In the genomic region with DNA sequence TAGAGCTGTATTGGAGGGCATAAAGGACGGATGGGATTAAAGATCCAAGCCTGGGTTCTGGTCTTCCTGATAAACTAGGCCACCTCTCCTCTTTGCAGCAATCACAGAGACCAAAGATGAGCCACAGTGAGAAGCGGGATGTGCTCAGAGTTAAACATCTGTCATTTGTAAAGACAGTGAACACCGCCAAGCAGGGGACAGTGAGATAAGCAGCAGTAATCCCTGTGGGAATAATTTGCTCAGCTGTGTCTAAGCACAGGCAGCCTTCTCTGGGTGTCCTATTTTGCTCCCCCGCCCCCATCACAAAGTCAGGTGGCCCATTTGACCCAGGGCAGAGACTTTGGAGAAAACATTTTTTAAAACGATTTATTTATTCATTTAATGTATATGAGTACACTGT, we compare ENCODE assay signal across 22 mouse cellular contexts. TPM values are rescaled to one million over a fixed set of nuclear protein-coding genes. Genes with fewer than 3 reads are reported as not detected.
DNase-seq lines count a peak whose midpoint lies in the region; ATAC-seq and TF ChIP-seq lines count a peak whose summit lies in the region.
"Had no signal": no experiment of that assay in that cellular context is flagged by ENCODE, and none has a peak within 500 bp of the region (broad histone marks: within the 10 kb centered on the region; RNA-seq: fewer than 3 reads in every experiment).

No protein-coding gene starts in this region.

- no peak for DNase-seq in intestine, embryonic 14.5 days (ENCODE audit: low spot score)
- peak; percentile 28 for DNase-seq in retina, embryonic 14.5 days (ENCODE audit: low spot score)
- peak; percentile 21 for DNase-seq in retina, postnatal 7 days (ENCODE audit: low read depth, low spot score)
- DNase-seq in layer of hippocampus, postnatal 10 days (ENCODE audit: low spot score in 2 of 2), result no peak
- DNase-seq: adrenal gland, adult 2 months; adrenal gland, postnatal 10 days; adrenal gland, postnatal 25 days; cerebellum, adult 11 months; cerebellum, adult 18-20 months; cerebellum, adult 8-10 months; cerebellum, adult 9-11 months; cerebellum, postnatal 14 days; cerebellum, postnatal 36 days; embryo, embryonic 11 days had no signal

- TF ChIP-seq CTCF in intestine, postnatal 0 days (IDR thresholded peaks at IDR 0.05; ENCODE audit: low read depth), result no peak

- H3K4me2 ChIP-seq in intestine, embryonic 14.5 days (ENCODE audit: low read length), result no peak overlapping the region
- H3K4me2 ChIP-seq in intestine, postnatal 0 days (replicated peaks; ENCODE audit: low read depth), result no peak overlapping the region
- H3K4me2 ChIP-seq: embryonic facial prominence, embryonic 12.5 days; forebrain, embryonic 12.5 days had no signal

- ATAC-seq in intestine, embryonic 14.5 days (replicated peaks; ENCODE audit: low FRiP score, low TSS enrichment, low read depth), result no peak
- ATAC-seq in intestine, postnatal 0 days, result no peak
- ATAC-seq in erythroblast, adult 5-6 weeks (replicated peaks; ENCODE audit: low FRiP score, poor library complexity, severe bottlenecking), result no peak
- ATAC-seq: forebrain, embryonic 14.5 days; forebrain, embryonic 16.5 days had no signal

- peaks cover 31% of the 10 kb centered on the region for H3K4me1 ChIP-seq in intestine, embryonic 14.5 days (replicated peaks; ENCODE audit: control insufficient read depth, insufficient read depth, low read length)
- no peaks in the 10 kb centered on the region; the same call in 1 of the 2 replicates for H3K4me1 ChIP-seq in intestine, postnatal 0 days (replicated peaks; ENCODE audit: control insufficient read depth, insufficient read depth, low read length)
- H3K4me1 ChIP-seq: embryonic facial prominence, embryonic 12.5 days had no signal

- no peaks in the 10 kb centered on the region for H3K9me3 ChIP-seq in intestine, embryonic 14.5 days (ENCODE audit: control insufficient read depth, low read length)
- no peaks in the 10 kb centered on the region for H3K9me3 ChIP-seq in intestine, postnatal 0 days (ENCODE audit: control insufficient read depth)
- H3K9me3 ChIP-seq: embryonic facial prominence, embryonic 12.5 days; forebrain, embryonic 12.5 days had no signal

- H3K36me3 ChIP-seq in intestine, embryonic 14.5 days (ENCODE audit: control insufficient read depth, insufficient read depth, low read length), result no peaks in the 10 kb centered on the region; the same call in 1 of the 2 replicates
- no peaks in the 10 kb centered on the region for H3K36me3 ChIP-seq in intestine, postnatal 0 days (ENCODE audit: control insufficient read depth, insufficient read depth)
- H3K36me3 ChIP-seq: embryonic facial prominence, embryonic 12.5 days; forebrain, embryonic 10.5 days; forebrain, embryonic 12.5 days had no signal

- H3K27me3 ChIP-seq in intestine, embryonic 14.5 days (replicated peaks; ENCODE audit: control insufficient read depth, insufficient read depth, low read length), result no peaks in the 10 kb centered on the region
- H3K27me3 ChIP-seq in intestine, postnatal 0 days (replicated peaks; ENCODE audit: control insufficient read depth, insufficient read depth, low read length), result no peaks in the 10 kb centered on the region
- H3K27me3 ChIP-seq: embryonic facial prominence, embryonic 12.5 days; forebrain, embryonic 12.5 days had no signal

- no peak overlapping the region for H3K9ac ChIP-seq in intestine, embryonic 14.5 days (ENCODE audit: low read length)
- H3K9ac ChIP-seq in intestine, postnatal 0 days (ENCODE audit: low read depth, low read length), result no peak overlapping the region
- H3K9ac ChIP-seq: embryonic facial prominence, embryonic 12.5 days; forebrain, embryonic 12.5 days had no signal

- no peak overlapping the region for H3K4me3 ChIP-seq in intestine, embryonic 14.5 days (ENCODE audit: low read depth, low read length)
- no peak overlapping the region for H3K4me3 ChIP-seq in intestine, postnatal 0 days (ENCODE audit: low read depth, low read length)
- H3K4me3 ChIP-seq: embryonic facial prominence, embryonic 12.5 days; erythroblast, embryonic 14.5 days; forebrain, embryonic 10.5 days; forebrain, embryonic 12.5 days had no signal

- H3K27ac ChIP-seq in intestine, embryonic 14.5 days (ENCODE audit: low read depth), result peak overlapping the region; percentile 71; the same call in 1 of the 2 replicates
- H3K27ac ChIP-seq in intestine, postnatal 0 days (ENCODE audit: low read depth, low read length), result no peak overlapping the region
- H3K27ac ChIP-seq: embryonic facial prominence, embryonic 12.5 days; forebrain, embryonic 10.5 days; forebrain, embryonic 12.5 days had no signal

- WGBS in intestine, embryonic 14.5 days, result 77% methylated on average over 5 of the region's 5 CpGs
- whole genome bisulfite sequencing in intestine, postnatal 0 days, result 79% methylated on average over 5 of the region's 5 CpGs

RNA-seq across cellular contexts. Expression of a gene that starts 25.6 kb away (rescaled TPM):
- polyA plus RNA-seq in intestine, embryonic 14.5 days (2014; fragmentation: Nextera tagmentation; extraction: Ambion mirVana), result 9.0 and 10.0 TPM in 2 replicates
- polyA plus RNA-seq in intestine, postnatal 0 days (2015; fragmentation: Nextera tagmentation; extraction: Ambion mirVana), result 2.1 and 2.6 TPM in 2 replicates
- 10 to 100 TPM; 37.9 to 38.9 TPM for total RNA-seq in layer of hippocampus, postnatal 10 days (2021)
- total RNA-seq in erythroblast, adult 5-6 weeks (2015; ENCODE audit: low replicate concordance), result 0.63 and 1.3 TPM in 2 replicates
- total RNA-seq in erythroblast, adult 5-6 weeks (2017; ENCODE audit: low replicate concordance), result 0.85 and 4.6 TPM in 2 replicates
- polyA plus RNA-seq: erythroblast, embryonic 14.5 days had no signal

Comparison
In these comparisons a context has a peak if more than half of its experiments do, and no peak if none do; other contexts are left out.
1. DNase-seq: peak in retina, embryonic 14.5 days (single experiment) and retina, postnatal 7 days (single experiment); none in intestine, embryonic 14.5 days (single experiment) and layer of hippocampus, postnatal 10 days (0 of 2).
2. RNA of a gene that starts 25.6 kb away (total RNA-seq): 37.9 to 38.9 TPM in layer of hippocampus, postnatal 10 days; 0.63 to 4.6 TPM in erythroblast, adult 5-6 weeks; every median in the first group is over 4 times any median in the second.